Mouse (Mus musculus): ENCODE measurements around the gene Rnf212.
"Not testable (repeated sequence)": the region's sequence is repeated elsewhere in the genome, so short reads cannot be mapped to it uniquely, and the experiment has no call there.

The Rnf212 gene

DNA sequence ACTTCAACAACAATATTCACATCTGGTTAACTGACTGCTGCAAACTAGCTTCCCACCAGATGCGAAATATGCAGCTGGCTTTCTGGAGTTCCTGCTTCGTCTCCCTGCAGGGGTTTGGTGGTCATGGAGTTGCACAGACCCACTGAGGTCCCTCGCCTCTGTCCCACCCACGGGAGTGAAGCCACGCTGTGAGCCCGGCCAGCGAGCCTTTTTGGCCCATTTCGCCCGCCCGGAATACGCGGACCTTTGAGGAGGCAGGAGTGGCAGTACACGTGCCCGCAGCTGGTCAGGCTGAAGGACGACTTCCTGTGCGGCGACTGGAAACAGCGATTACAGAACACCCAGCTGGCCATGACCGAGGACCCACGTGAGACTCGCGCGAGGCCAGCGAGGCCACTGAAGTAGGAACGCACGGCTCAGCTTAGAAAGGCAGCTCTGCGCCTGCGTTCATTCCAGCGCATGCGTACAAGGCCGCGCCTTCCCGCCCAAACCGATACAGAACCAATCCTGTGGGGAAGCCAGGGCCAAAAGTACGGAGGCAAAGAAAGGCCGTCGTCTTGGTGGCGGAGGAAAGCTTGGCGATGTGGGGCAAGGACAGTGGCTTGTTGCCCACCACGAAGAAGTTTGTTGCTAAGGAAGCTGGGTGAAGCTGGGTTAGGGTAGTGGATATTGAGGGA is at the start of gene Rnf212:
Gene Rnf212, minus strand, starts transcription at position 353 of the 677 bp plus-strand sequence.
- DNase-seq (ENCODE audit: low spot score in 2 of 2), result no peak

DNA sequence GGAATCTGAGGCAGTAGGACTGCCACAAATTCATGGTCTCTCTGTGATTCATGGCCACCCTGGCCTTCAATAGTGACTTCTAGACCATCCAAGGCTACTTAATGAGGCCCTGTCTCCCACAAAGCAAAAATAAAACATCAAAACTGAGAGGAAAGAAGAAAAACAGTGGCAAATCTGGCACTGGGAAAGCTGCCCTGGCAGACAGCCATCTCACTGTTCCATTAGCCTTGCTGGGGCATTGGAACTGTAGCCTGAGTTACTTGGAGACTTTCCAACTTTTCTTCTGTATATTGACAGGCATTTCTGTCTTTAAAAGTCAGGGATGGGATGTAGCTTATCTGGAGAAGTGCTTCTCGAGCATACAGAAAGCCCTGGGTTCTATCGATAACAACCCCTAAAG is 48.5 kb upstream of the Rnf212 start:
- no peak for DNase-seq (ENCODE audit: low spot score in 2 of 2)

DNA sequence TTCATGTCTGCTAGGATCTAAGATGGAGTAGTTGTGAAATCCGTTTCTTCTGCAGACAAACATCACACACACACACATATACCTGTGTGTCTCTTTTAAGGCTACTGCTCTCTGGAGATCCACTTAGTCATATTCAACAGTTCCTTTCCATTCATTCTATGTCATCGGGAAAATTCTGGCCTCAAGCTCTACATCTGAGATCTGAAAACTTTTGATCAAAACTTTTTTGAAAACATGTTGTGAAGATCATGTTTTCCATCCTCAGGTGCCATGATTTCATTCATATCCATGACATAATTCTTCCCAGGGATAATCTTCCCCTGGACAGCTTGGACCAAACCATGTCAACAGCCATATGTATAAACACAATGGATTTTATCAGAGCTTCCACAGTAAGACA is 34.0 kb upstream of the Rnf212 start, which contains the start of gene Vmn2r8:
Gene Vmn2r8, minus strand, starts transcription at position 101 of the 400 bp plus-strand sequence.
- DNase-seq (ENCODE audit: low spot score in 2 of 2), result not testable (repeated sequence)

DNA sequence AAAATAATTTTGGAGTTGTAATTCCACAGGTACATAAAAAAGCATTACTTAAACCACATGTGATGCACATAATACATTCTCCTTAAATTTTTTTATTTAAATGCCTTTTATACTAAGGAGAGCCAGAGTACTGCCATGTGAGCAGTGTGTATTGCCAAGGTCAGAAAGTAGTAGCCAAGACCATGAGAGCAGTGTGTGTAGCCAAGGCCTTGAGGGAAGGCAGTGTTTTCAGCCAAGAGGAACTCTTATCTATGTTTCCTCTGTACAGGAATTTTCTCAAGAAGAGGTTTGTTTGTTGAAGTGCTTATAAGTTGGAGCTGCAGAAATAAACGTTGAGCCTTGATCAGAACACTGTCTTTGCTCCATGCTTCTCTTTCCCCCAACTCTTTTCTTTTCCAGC is 28.9 kb upstream of the Rnf212 start:
- no peak for DNase-seq (ENCODE audit: low spot score in 2 of 2)

DNA sequence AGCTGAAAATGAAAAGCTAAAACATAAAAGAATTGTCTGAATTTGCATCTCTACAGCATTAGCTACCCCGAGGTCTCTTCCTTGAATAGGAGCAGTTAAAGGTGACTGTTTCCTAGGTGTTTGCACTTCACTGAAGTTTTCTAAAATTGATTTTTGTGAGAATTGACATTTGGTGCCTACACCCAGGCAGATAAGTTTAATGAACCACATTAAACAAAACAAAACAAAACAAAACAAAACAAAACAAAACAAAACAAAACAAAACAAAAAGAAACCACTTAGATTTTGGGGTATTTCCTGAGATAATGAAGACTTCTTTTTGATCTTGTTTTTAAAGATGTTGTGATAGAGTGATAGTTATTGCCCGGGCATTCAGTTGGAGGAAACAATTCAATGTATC is 20.5 kb upstream of the Rnf212 start, which contains the start of gene Tmed11:
Gene Tmed11, minus strand, starts transcription at position 101 of the 400 bp plus-strand sequence.
- DNase-seq (ENCODE audit: low spot score in 2 of 2), result not testable (repeated sequence)

DNA sequence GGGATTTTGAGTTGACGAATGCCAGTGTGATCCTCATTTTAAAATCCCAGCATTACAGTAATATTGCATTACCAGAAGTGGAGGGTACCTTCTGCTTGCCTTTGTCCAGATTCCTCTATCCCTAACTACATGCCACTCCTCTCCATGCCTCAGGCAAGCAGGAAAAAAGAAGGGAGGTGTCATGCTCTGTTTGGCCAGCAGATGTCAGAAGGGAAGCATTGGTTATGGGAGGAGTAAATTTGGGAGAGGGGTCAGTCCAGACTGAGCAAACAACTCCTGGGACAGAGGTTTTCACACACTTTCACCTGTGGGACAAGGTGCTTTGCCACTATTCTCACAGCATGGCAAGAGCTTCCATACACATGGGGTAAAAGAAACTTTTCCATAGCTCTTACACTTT is 15.6 kb upstream of the Rnf212 start:
- DNase-seq (ENCODE audit: low spot score in 2 of 2), result not testable (repeated sequence)

DNA sequence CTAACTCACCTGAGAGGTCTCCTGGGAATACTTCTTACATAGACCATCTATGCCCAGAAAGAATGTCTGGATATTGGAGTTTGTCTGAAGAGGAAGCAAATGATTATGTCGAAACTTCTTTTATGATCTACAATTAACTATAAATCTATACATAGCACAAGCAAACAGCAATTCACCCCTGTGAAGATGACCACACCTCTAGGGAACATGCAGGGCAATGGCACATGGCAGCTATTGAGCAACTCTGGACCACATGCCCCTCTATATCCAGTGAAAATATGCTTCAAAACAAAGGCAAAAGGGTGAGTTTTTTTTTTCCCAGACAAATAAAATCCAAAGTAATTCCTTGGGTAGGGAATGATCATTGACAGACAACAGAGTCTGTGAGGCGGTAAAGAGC is 14.8 kb downstream of the Rnf212 start:
- DNase-seq (ENCODE audit: low spot score in 2 of 2), result no peak

DNA sequence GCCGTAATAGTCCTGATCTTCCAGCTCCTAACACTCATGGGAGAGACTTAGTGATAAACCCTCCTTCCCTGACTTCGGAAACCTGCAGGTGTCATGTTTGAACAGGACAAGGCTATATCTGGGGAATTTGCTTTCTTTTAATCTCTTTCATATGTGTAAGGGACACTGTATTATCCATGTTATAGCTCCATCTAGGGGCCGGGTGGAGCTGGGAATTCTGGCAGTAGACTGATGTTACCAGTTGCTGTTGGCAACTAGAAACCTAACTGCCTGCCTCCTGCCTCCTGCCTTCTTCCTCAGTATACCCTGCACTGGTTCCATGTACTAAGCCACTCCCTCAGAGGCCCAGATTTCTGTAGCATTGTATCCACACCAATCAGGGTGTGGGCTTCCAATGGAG is 16.4 kb downstream of the Rnf212 start:
- DNase-seq (ENCODE audit: low spot score in 2 of 2), result no peak

DNA sequence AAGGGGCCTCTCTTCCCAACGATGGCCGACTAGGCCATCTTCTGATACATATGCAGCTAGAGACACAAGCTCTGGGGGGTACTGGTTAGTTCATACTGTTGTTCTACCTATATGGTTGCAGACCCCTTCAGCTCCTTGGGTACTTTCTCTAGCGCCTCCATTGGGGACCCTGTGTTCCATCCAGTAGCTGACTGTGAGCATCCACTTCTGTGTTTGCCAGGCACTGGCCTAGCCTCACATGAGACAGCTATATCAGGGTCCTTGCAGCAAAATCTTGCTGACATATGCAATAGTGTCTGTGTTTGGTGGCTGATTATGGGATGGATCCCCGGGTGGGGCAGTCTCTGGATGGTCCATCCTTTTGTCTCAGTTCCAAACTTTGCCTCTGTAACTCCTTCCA is 23.5 kb downstream of the Rnf212 start:
- not testable (repeated sequence) for DNase-seq (ENCODE audit: low spot score in 2 of 2)

DNA sequence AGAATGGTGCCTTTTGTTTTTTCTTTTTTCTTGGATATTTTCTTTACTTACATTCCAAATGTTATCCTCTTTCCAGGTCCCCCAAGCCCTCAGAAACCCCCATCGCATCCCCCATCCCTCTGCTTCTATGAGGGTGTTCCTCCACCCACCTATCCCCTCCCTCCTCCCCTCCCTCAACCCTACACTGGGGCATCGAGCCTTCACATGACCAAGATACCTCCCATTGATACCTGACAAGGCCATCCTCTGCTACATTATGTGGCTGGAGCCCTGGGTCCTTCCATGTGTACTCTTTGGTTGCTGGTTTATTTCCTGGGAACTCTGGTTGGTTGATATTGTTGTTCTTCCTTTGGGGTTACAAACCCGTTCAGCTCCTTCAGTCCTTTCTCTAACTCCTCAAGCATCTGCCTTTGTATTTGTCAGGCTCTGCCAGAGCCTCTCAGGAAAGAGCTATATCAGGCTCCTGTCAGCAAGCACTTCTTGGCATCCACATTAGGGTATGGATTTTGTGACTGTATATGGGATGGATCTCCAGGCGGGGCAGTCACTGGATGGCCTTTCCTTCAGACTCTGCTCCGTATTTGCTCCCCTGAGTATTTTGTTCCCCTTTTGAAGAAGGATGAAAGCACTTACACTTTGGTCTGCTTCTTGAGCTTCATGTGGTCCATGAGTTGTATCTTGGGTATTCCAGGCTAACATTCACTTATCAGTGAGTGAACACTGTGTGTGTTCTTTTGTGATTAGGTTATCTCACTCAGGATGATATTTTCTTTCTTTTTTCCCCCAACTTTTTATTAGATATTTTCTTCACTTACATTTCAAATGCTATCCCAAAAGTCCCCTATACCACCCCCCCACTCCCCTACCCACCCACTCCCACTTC is 24.2 kb downstream of the Rnf212 start:
- no peak for DNase-seq (ENCODE audit: low spot score in 2 of 2)

DNA sequence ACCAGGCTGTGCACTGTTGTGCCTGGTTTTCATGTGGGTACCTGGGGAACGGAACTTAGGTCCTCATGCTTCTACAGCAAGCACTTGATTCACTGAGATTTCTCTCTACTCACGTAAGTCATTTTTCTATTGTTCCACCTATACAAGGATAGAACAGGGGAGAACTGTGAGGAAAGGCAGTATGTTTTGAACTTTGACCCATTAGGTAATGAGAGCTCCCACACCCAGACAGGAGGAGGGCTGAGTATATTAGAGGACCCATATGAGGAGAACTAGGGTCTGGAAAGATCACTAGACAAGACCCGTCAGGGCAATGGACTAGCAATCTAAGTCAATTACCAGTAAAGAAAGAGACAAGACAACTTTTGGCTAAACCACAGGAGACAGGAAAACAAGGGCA is 30.2 kb downstream of the Rnf212 start:
- no peak for DNase-seq (ENCODE audit: low spot score in 2 of 2)

DNA sequence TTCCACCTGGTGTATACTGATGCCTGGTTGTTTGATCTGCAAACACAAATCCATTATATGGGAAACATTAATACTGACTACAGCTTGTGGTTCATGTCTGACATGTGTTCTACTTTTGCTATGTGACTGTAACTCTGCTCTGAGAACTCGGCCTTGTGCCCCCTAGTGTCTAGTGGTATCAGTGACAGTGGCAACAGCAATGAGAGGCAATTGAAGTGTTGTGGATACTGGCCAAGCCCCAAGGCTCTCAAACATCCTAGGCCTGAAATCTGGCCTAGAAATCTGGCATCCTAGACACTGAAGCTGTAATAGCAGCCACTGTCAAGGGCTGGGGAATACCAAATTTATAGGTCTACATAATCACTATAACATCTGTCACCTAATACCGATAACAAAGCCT is 30.9 kb downstream of the Rnf212 start:
- no peak for DNase-seq (ENCODE audit: low spot score in 2 of 2)

DNA sequence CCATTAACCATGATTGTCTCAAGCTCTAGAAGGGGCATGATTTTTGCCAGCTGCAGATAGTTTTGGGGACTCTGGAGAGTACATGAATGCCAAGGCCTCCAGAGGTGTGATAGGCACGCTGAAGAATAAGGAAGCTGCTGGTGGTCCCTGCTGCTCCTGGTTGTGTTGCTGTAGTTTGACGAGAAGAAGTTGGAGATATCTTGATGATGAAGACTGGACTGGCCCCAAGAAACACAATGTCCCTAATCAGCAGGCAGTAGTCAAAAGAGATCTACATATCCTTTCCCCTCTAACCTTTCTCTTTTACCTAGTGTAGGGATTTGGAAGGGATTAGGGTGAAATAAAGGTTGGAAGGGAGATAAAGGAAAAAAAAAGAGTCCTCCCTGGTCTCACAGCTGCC is 32.2 kb downstream of the Rnf212 start:
- DNase-seq (ENCODE audit: low spot score in 2 of 2), result no peak

DNA sequence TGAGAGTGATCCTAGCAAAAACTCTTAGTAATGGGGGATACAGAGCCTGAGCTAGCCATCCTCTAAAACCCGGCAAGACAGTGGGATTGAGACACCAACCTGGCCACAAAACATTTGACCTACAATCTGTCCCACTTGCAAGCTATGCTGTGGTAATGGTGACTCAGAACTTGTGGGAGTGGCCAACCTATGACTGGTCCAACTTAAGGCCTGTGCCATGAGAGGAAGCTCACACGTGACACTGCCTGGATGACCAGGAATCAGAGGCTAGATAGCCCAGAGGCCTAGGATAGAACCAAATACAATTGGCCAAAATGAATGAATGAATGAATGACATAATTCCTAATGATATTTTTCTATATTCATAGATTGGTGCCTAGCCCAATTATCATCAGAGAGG is 32.9 kb downstream of the Rnf212 start:
- no peak for DNase-seq (ENCODE audit: low spot score in 2 of 2)

DNA sequence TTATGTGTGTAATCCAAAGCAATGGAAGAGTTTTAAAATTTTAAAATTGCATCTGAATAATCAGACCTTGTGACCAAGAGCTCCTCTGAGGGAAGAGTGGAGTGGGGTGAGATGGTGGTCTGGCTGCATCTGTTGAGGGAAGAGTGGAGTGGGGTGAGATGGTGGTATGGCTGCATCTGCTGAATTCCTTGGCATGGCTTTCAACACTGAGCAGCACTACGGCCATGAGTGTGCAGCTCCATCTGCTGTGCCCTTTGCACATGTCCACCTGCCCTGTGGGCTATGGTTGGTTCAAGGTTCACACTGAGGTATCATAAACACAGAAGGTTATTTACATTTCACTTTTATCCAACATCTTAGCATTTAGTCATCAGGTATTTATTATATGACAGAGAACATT is 47.4 kb downstream of the Rnf212 start:
- DNase-seq (ENCODE audit: low spot score in 2 of 2), result no peak

DNA sequence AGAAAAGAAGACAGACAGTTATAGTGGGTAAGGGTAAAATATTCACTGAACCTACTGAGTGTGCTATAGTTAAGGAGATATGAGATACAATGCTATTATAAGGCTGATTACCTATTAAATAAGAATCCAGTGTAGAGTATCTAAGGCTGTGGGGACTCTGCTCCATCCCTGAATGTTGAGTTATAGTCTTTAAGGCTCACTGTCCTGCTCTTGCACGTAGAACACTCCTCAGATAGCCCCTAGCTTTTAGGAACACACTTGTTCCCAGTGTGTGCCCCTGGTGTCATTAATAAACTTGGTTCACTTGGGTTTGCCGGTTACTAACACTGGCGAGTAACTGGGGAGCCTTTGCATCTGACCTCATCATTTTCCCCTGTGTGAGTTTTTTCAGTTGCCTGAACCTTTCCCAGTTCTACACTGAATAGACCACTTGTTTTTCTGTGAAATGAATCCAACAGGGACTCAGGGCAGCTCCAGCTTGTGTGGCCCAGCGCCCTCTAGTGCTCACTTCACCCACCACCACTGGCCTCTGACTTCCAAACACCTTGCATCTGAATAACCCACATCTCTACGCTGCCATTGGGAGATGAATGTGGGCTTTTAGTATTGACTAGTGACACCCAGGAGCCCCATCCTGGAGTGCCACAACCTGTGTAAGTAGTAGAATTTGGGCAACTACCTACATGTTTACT is 48.1 kb downstream of the Rnf212 start:
- peak; percentile 12 to 52 for DNase-seq (ENCODE audit: low spot score in 2 of 2)

DNA sequence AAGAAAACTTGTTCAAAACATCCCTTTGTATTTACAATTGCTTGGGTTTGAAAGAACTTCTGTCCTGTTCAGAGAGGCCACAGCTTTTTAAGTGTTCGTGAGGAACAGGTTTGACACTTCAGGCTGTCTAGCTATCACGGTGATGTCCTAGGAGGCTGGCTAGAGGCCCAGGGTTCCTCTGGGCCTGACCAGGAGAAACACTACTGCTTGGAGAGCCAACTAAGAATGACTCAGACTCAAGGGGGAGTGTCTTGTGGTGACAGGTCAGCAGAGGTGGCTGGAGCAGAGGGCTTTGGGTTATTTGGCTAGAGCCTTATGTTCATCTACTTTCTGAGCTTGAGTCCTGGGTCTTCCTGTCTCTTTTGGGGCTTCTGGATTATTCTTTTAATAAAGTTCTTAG is 50.8 kb downstream of the Rnf212 start:
- no peak for DNase-seq (ENCODE audit: low spot score in 2 of 2)

DNA sequence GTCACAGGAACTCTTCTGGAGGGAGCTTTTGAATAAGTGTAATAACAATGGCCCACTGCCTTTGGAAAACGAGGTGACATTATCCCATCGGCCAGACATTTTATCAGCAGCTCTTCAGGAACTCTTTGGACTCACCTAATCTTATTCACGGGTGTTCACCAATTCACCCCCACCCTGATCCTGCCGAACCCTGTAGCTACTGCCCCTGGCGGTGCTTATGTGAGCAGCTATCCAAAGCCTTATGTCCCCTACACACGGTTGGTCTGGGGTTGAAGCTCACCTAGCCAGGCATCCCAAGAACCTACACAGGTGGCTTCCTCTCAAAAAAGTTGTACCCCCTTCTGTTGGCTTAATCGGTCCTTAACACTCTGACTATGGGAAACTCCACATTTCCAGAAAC is 55.0 kb downstream of the Rnf212 start:
- no peak for DNase-seq (ENCODE audit: low spot score in 2 of 2)

DNA sequence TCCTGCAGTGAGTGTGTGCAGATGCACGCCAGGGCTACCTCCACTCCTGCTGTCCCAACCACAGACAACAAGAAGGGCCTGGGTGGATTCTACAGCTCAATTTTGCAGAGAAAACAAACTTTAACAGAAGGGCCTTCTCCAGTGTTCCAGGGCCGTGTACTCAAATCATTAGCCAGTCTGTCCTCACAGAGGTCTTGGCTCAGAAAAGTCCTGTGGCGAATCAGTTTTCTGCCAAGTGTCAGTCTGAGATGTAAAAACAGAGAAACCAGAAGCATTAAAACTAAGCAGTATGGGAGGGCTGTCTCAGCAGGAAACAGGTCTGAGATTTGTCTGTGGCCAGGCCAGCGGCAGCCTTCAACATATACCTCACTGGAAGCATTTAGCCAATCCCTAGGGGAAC is 56.7 kb downstream of the Rnf212 start:
- DNase-seq (ENCODE audit: low spot score in 2 of 2), result no peak

DNA sequence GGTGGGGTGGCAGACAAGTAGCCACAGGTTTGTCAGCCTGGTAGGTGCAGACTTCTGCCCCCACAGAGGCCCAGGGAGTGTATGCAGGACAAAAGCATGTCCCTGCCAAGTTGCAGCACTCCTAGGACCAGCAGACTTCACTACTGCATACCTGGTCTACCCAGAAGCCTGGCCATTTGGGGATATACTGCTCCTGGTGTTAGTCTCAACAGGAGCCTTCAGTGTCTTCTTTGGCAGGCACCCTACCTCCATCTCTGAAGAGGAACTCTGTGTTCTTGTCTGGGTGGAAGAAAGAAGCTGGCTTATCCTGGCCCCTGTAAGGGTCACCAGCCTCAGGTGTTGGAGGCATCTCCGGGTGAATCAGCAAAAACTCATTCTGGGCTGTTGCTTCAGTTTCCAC is 58.8 kb downstream of the Rnf212 start:
- DNase-seq (ENCODE audit: low spot score in 2 of 2), result no peak

DNA sequence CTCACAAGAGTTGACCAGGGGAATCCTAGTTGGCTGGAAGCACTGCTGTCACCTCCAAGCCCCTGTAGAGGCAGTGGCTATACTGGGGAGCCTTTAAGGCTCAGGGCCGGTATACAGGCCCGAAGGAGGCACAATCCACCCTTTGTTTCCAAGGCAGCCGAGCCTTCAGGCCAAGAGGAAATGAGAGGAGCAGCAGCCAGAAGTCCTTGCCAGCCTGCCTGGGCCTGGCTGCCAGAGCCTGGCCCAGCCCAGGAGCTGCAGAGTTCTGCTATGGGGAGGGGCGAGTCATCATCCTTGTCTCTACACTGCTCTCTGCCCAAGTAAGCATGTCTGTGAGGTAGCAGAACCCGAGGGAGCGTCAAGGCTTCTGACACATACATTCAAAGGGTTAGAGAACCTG is 60.6 kb downstream of the Rnf212 start:
- no peak for DNase-seq (ENCODE audit: low spot score in 2 of 2)

DNA sequence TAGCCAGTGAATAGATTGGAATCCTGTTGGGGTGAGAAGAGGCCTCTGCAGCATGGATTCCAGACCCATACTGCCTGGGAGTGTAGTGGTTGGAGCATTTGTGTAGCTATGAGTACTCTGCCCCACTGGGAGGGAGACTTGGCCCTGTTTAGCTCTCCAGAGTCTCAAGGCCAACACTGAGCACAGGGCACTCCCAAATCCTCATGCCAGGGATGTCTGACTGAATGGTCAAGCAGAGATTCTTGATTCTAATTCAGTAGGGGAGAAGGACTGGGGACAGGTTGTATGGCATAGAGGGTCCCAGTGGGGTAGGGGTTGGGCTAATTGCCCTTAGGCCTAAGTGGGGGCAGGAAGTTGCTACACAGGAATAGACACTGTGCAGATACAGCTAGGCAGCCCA is 61.1 kb downstream of the Rnf212 start:
- no peak for DNase-seq (ENCODE audit: low spot score in 2 of 2)

Data from thymus, postnatal 10 days (tissue).